Comparison of ENCODE assay signal across 13 mouse cellular contexts in the genomic region with DNA sequence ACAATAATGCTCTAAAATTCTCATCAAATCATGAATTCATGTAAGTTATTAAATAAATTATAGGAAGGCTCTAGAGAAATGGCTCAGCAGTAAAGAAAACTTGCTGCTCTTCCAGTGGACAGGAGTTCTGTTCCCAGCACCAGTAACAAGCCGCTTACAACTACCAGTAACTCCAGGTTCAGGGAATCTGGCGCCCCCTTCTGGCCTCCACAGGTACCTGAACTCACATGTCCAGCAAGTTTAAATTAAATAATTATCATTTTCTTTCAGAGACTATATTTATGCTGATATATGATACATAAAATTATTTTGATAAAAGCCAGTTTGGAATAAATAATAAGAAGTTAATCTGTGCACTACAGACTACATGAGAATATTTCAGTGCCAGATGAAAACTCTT. TPM values are rescaled to one million over a fixed set of nuclear protein-coding genes. Genes with fewer than 3 reads are reported as not detected.
DNase-seq lines count a peak whose midpoint lies in the region; ATAC-seq and TF ChIP-seq lines count a peak whose summit lies in the region.
"Had no signal": no experiment of that assay in that cellular context is flagged by ENCODE, and none has a peak within 500 bp of the region (broad histone marks: within the 10 kb centered on the region; RNA-seq: fewer than 3 reads in every experiment).

No protein-coding gene starts in this region.

- TF ChIP-seq CTCF in lung, embryonic 14.5 days (IDR thresholded peaks at IDR 0.05; ENCODE audit: low read depth) = peak; percentile 7; the same call in 1 of the 2 replicates
- TF ChIP-seq CTCF in liver, postnatal 0 days (IDR thresholded peaks at IDR 0.05; ENCODE audit: low read depth) = peak; percentile 36; the same call in 1 of the 2 replicates

- no peaks in the 10 kb centered on the region for H3K36me3 ChIP-seq in lung, embryonic 14.5 days (ENCODE audit: insufficient read depth)
- no peaks in the 10 kb centered on the region for H3K36me3 ChIP-seq in ES-E14 (ENCODE audit: control insufficient read depth, insufficient read depth, low read length, poor library complexity, severe bottlenecking)
- no peaks in the 10 kb centered on the region for H3K36me3 ChIP-seq in liver, postnatal 0 days (replicated peaks; ENCODE audit: insufficient read depth, low read length)
- H3K36me3 ChIP-seq: hindbrain, embryonic 15.5 days; midbrain, embryonic 12.5 days had no signal

- H3K9ac ChIP-seq in lung, embryonic 14.5 days = no peak overlapping the region
- H3K9ac ChIP-seq in ES-E14 (ENCODE audit: insufficient read depth, low read depth, low read length, poor library complexity, severe bottlenecking) = no peak overlapping the region
- no peak overlapping the region for H3K9ac ChIP-seq in liver, postnatal 0 days (replicated peaks)
- H3K9ac ChIP-seq: hindbrain, embryonic 15.5 days; midbrain, embryonic 12.5 days had no signal

- no peaks in the 10 kb centered on the region for H3K27me3 ChIP-seq in lung, embryonic 14.5 days (ENCODE audit: insufficient read depth, low read length)
- H3K27me3 ChIP-seq in liver, postnatal 0 days (ENCODE audit: insufficient read depth, low read length) = no peaks in the 10 kb centered on the region
- H3K27me3 ChIP-seq: hindbrain, embryonic 15.5 days; midbrain, embryonic 12.5 days had no signal

- H3K4me1 ChIP-seq in lung, embryonic 14.5 days (ENCODE audit: insufficient read depth) = no peaks in the 10 kb centered on the region
- H3K4me1 ChIP-seq in ES-E14 (ENCODE audit: control insufficient read depth in 2 of 2, insufficient read depth in 2 of 2, low read length in 2 of 2, poor library complexity in 1 of 2) = no peaks in the 10 kb centered on the region; a peak in 1 of 4 replicates
- no peaks in the 10 kb centered on the region for H3K4me1 ChIP-seq in liver, postnatal 0 days (ENCODE audit: insufficient read depth)
- H3K4me1 ChIP-seq: hindbrain, embryonic 15.5 days; midbrain, embryonic 12.5 days had no signal

- no peak overlapping the region for H3K27ac ChIP-seq in lung, embryonic 14.5 days (ENCODE audit: low read depth)
- no peak overlapping the region for H3K27ac ChIP-seq in ES-E14 (ENCODE audit: insufficient read depth, low read depth, low read length, poor library complexity, severe bottlenecking)
- H3K27ac ChIP-seq in liver, postnatal 0 days (ENCODE audit: low read depth) = no peak overlapping the region
- H3K27ac ChIP-seq: hindbrain, embryonic 15.5 days; midbrain, embryonic 12.5 days had no signal

- no peak overlapping the region for H3K4me3 ChIP-seq in lung, embryonic 14.5 days (ENCODE audit: low read depth, low read length)
- no peak overlapping the region for H3K4me3 ChIP-seq in ES-E14 (ENCODE audit: insufficient read depth in 1 of 2, low read depth in 1 of 2, low read length in 2 of 2, poor library complexity in 1 of 2, severe bottlenecking in 1 of 2)
- no peak overlapping the region for H3K4me3 ChIP-seq in liver, postnatal 0 days (ENCODE audit: low read depth, low read length)
- H3K4me3 ChIP-seq: hindbrain, embryonic 15.5 days; midbrain, embryonic 12.5 days had no signal

- no peak for TF ChIP-seq EP300 in liver, postnatal 0 days (IDR thresholded peaks at IDR 0.05; ENCODE audit: low read depth)

- ATAC-seq in CD4-positive, CD25-positive, alpha-beta regulatory T cell, adult 4 months = no peak
- no peak for ATAC-seq in lung, embryonic 14.5 days (ENCODE audit: insufficient read depth)
- ATAC-seq in liver, postnatal 0 days = no peak

- WGBS in lung, embryonic 14.5 days = 58% methylated on average over 2 of the region's 2 CpGs
- 67% methylated on average over 2 of the region's 2 CpGs for WGBS in liver, postnatal 0 days (ENCODE audit: insufficient replicate concordance)

- in situ Hi-C loops in ES-E14 (cut with MboI; ENCODE audit: low sequenced_read_pairs in 2 of 2, unreplicated experiment in 2 of 2) = no loop called here

- H3K4me2 ChIP-seq in lung, embryonic 14.5 days = no peak overlapping the region
- H3K4me2 ChIP-seq in liver, postnatal 0 days (ENCODE audit: low read depth, low read length) = no peak overlapping the region
- H3K4me2 ChIP-seq: hindbrain, embryonic 15.5 days; midbrain, embryonic 12.5 days had no signal

- peak; percentile 36 for DNase-seq in CD4-positive, CD25-positive, alpha-beta regulatory T cell, adult 2 months (ENCODE audit: low read depth, low spot score)
- DNase-seq in lung, embryonic 14.5 days = no peak
- DNase-seq in lung, postnatal 4 days = no peak
- DNase-seq in ES-E14 (ENCODE audit: low read depth, low spot score) = no peak
- DNase-seq in liver, postnatal 0 days = no peak
- no peak for DNase-seq in embryo, embryonic 11 days
- DNase-seq in cerebellum, postnatal 14 days = no peak
- DNase-seq: adrenal gland, adult 8-10 months; heart, postnatal 10 days; lung, postnatal 14 days had no signal

- no peaks in the 10 kb centered on the region for H3K9me3 ChIP-seq in lung, embryonic 14.5 days (ENCODE audit: low read depth, low read length)
- no peaks in the 10 kb centered on the region for H3K9me3 ChIP-seq in ES-E14 (ENCODE audit: control insufficient read depth, insufficient read depth, low read depth, low read length)
- H3K9me3 ChIP-seq in liver, postnatal 0 days (ENCODE audit: low read length) = no peaks in the 10 kb centered on the region
- H3K9me3 ChIP-seq: hindbrain, embryonic 15.5 days; midbrain, embryonic 12.5 days had no signal

TF ChIP-seq in ES-E14, 5 proteins besides CTCF, POLR2A, EP300 and RAD21:
- TF ChIP-seq CHD2 (IDR thresholded peaks at IDR 0.05; ENCODE audit: low read depth, low read length) = no peak
- peak; percentile 32; the same call in 1 of the 2 replicates for TF ChIP-seq ZC3H11A (IDR thresholded peaks at IDR 0.05; ENCODE audit: borderline replicate concordance, low read depth, low read length)

RNA-seq across cellular contexts. Expression of a gene that starts 20.2 kb away (rescaled TPM):
- polyA plus RNA-seq in CD4-positive, CD25-positive, alpha-beta regulatory T cell, adult 4 months (2017; shearing (Covaris generic)) = not detected
- polyA plus RNA-seq in lung, embryonic 14.5 days (2014; fragmentation: Nextera tagmentation; extraction: Ambion mirVana) = 7.8 and 8.9 TPM in 2 replicates
- not detected in 2 replicates for total RNA-seq in ES-E14 (2012; rRNA removed)
- polyA plus RNA-seq in liver, postnatal 0 days (2015; fragmentation: Nextera tagmentation; extraction: Ambion mirVana) = 3.3 and 3.5 TPM in 2 replicates

RNA-seq across cellular contexts. Expression of a gene that starts 22.0 kb away (rescaled TPM):
- polyA plus RNA-seq in CD4-positive, CD25-positive, alpha-beta regulatory T cell, adult 4 months (2017; shearing (Covaris generic)) = 10 to 100 TPM; 14.1 to 22.9 TPM
- 7.9 and 9.0 TPM in 2 replicates for polyA plus RNA-seq in lung, embryonic 14.5 days (2014; fragmentation: Nextera tagmentation; extraction: Ambion mirVana)
- 3.4 and 7.1 TPM in 2 replicates for total RNA-seq in ES-E14 (2012; rRNA removed)
- polyA plus RNA-seq in liver, postnatal 0 days (2015; fragmentation: Nextera tagmentation; extraction: Ambion mirVana) = 4.4 and 5.2 TPM in 2 replicates
